Mouse (Mus musculus): ENCODE data around the gene Cbx2. TPM values are rescaled to one million over a fixed set of nuclear protein-coding genes. Genes with fewer than 3 reads are reported as not detected.

Cbx2 gene
- polyA plus RNA-seq, 1 experiment from 2014 or later = 6.9 TPM

GRCm38 (mm10) chr11:119024260-119024659 is 1.5 kb downstream of the Cbx2 start:
- Histone ChIP-seq H3K27ac (ENCODE audit: low read length) (peak overlapping the region; percentile 73; the same call in 1 of the 2 replicates), H3K36me3 (ENCODE audit: insufficient read depth, low read length) (0 out of 2 replicates have a peak, but pooled peaks cover 7% of the 10 kb centered on the region), H3K4me1 (ENCODE audit: insufficient read depth, low read depth, low read length) (peaks cover 8% of the 10 kb centered on the region), H3K9ac (replicated peaks; ENCODE audit: low read depth) (no peak overlapping the region), H3K4me2 (replicated peaks; ENCODE audit: low read depth, low read length) (peak overlapping the region; percentile 88; the same call in 1 of the 2 replicates), H3K4me3 (ENCODE audit: low read depth, low read length) (no peak overlapping the region), H3K9me3 (ENCODE audit: low read length) (no peaks in the 10 kb centered on the region), H3K27me3 (replicated peaks; ENCODE audit: insufficient read depth, low read length) (no peaks in the 10 kb centered on the region; the same call in 1 of the 2 replicates)
- DNase-seq (ENCODE audit: low spot score) (peak; percentile 43), ATAC-seq (no peak)
- 14% methylated on average over 7 of the region's 7 CpGs for WGBS
- no peak for TF ChIP-seq CTCF (IDR thresholded peaks at IDR 0.05)
- no peak for TF ChIP-seq EP300 (IDR thresholded peaks at IDR 0.05)

- 0 out of 2 replicates have a peak, but pooled peaks cover 7% of the 10 kb centered on the region for H3K36me3 ChIP-seq (ENCODE audit: insufficient read depth, low read length)
- H3K4me3 ChIP-seq (ENCODE audit: low read depth, low read length) = no peak overlapping the region
- WGBS = 43% methylated on average over 12 of the region's 12 CpGs
- H3K27ac ChIP-seq (ENCODE audit: low read length) = no peak overlapping the region
- H3K4me1 ChIP-seq (ENCODE audit: insufficient read depth, low read depth, low read length) = peaks cover 8% of the 10 kb centered on the region
- H3K9ac ChIP-seq (replicated peaks; ENCODE audit: low read depth) = no peak overlapping the region
- ATAC-seq (no peak), DNase-seq (ENCODE audit: low spot score) (peak; percentile 54)
- no peaks in the 10 kb centered on the region for H3K9me3 ChIP-seq (ENCODE audit: low read length)
- no peaks in the 10 kb centered on the region for H3K27me3 ChIP-seq (replicated peaks; ENCODE audit: insufficient read depth, low read length)
- TF ChIP-seq EP300 (IDR thresholded peaks at IDR 0.05) (no peak), CTCF (IDR thresholded peaks at IDR 0.05) (no peak)
- H3K4me2 ChIP-seq (replicated peaks; ENCODE audit: low read depth, low read length) = no peak overlapping the region
Measured at GRCm38 (mm10) chr11:119026203-119026602, 3.4 kb downstream of the Cbx2 start.

DNA sequence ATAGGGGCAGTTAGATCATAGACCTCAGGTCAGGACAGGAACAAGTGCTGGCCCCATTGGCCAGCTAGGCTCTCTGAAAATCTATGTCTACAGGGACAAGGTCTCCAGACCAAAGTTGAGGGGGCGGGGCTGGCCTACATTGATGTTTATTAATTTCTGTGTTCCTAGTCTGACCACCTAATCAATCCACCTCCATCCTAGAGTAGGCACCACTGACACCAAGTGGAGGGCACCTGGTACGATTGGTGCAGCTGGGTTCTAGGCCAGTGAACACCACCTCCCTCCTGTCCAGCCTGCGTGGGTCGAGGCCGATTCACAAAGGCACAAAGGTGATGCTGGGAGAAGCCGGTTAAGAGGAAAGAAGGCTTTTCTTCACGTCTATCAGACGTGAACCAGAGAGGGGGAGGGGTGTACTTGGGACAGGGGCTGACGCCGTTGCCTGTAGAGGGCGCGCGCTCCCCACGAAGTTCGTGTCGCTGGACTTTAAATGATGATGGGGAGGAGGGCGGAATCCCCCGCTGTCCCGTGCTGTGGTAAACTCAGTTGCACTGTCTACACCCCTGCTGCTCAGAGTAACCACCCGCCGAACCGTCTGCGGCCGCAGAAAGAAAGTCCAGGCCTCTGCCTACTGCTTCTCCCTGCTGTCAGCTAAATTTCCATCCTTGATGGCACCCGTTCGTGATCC is 11.3 kb downstream of the Cbx2 start:
- ATAC-seq (peak; percentile 81), DNase-seq (ENCODE audit: low spot score) (peak; percentile 90)
- Histone ChIP-seq H3K4me2 (replicated peaks; ENCODE audit: low read depth, low read length) (peak overlapping the region; percentile 25), H3K27me3 (replicated peaks; ENCODE audit: insufficient read depth, low read length) (peaks cover 28% of the 10 kb centered on the region), H3K4me1 (ENCODE audit: insufficient read depth, low read depth, low read length) (0 out of 2 replicates have a peak, but pooled peaks cover 6% of the 10 kb centered on the region), H3K9ac (replicated peaks; ENCODE audit: low read depth) (no peak overlapping the region), H3K9me3 (ENCODE audit: low read length) (no peaks in the 10 kb centered on the region), H3K4me3 (ENCODE audit: low read depth, low read length) (0 out of 2 replicates have a peak overlapping the region, but pooled peaks have one; percentile 1), H3K27ac (ENCODE audit: low read length) (no peak overlapping the region), H3K36me3 (ENCODE audit: insufficient read depth, low read length) (no peaks in the 10 kb centered on the region; the same call in 1 of the 2 replicates)
- 1% methylated on average over 26 of the region's 26 CpGs for WGBS
- peak; percentile 93 for TF ChIP-seq CTCF (IDR thresholded peaks at IDR 0.05)
- TF ChIP-seq EP300 (IDR thresholded peaks at IDR 0.05) = no peak

- ATAC-seq (peak; percentile 22), DNase-seq (ENCODE audit: low spot score) (peak; percentile 27)
- no peak overlapping the region for H3K9ac ChIP-seq (replicated peaks; ENCODE audit: low read depth)
- WGBS = 6% methylated on average over 19 of the region's 19 CpGs
- H3K4me3 ChIP-seq (ENCODE audit: low read depth, low read length) = 0 out of 2 replicates have a peak overlapping the region, but pooled peaks have one; percentile 1
- no peaks in the 10 kb centered on the region for H3K9me3 ChIP-seq (ENCODE audit: low read length)
- H3K4me2 ChIP-seq (replicated peaks; ENCODE audit: low read depth, low read length) = peak overlapping the region; percentile 25; the same call in 1 of the 2 replicates
- H3K4me1 ChIP-seq (ENCODE audit: insufficient read depth, low read depth, low read length) = 0 out of 2 replicates have a peak, but pooled peaks cover 6% of the 10 kb centered on the region
- H3K27ac ChIP-seq (ENCODE audit: low read length) = no peak overlapping the region
- peaks cover 28% of the 10 kb centered on the region for H3K27me3 ChIP-seq (replicated peaks; ENCODE audit: insufficient read depth, low read length)
- H3K36me3 ChIP-seq (ENCODE audit: insufficient read depth, low read length) = no peaks in the 10 kb centered on the region; the same call in 1 of the 2 replicates
- TF ChIP-seq EP300 (IDR thresholded peaks at IDR 0.05) (no peak), CTCF (IDR thresholded peaks at IDR 0.05) (no peak)
Measured at GRCm38 (mm10) chr11:119034635-119035034, 11.9 kb downstream of the Cbx2 start.

DNA sequence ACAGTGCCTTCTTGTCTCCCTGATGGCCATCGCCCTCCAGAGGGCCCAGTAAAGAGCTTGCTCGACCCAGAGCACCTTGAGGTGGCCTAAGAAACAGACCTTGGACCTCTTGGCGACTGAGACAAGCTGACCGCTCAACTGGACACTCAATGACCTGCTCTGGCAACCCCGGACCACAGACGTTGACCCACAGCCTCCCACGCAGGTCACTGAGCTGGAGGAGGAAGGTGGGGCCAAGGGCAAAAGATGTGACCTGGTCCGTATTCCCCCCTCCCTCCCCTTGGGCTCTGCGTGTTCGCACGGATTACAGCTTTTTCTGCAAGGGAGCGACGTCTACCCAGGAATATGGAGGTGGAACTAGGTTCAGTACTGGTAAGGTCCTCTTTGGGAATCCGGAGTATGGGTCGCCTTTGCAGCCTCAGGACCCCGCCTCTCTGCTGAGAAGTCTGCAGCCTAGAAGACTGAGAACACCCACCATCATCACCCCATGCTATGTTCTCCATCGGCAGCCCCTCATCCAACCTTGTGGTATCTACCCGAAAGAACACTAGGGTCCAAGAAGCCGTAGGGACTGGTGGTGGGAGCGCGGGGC is 12.4 kb downstream of the Cbx2 start:
- Histone ChIP-seq H3K4me2 (replicated peaks; ENCODE audit: low read depth, low read length) (no peak overlapping the region), H3K4me3 (ENCODE audit: low read depth, low read length) (no peak overlapping the region), H3K36me3 (ENCODE audit: insufficient read depth, low read length) (no peaks in the 10 kb centered on the region; the same call in 1 of the 2 replicates), H3K27ac (ENCODE audit: low read length) (no peak overlapping the region), H3K9ac (replicated peaks; ENCODE audit: low read depth) (no peak overlapping the region), H3K27me3 (replicated peaks; ENCODE audit: insufficient read depth, low read length) (peaks cover 28% of the 10 kb centered on the region), H3K4me1 (ENCODE audit: insufficient read depth, low read depth, low read length) (0 out of 2 replicates have a peak, but pooled peaks cover 8% of the 10 kb centered on the region), H3K9me3 (ENCODE audit: low read length) (no peaks in the 10 kb centered on the region)
- WGBS = 9% methylated on average over 21 of the region's 21 CpGs
- TF ChIP-seq EP300 (IDR thresholded peaks at IDR 0.05) (no peak), CTCF (IDR thresholded peaks at IDR 0.05) (no peak)
- DNase-seq (ENCODE audit: low spot score) (no peak), ATAC-seq (no peak)

- Histone ChIP-seq H3K4me1 (ENCODE audit: insufficient read depth, low read depth, low read length) (0 out of 2 replicates have a peak, but pooled peaks cover 10% of the 10 kb centered on the region), H3K4me2 (replicated peaks; ENCODE audit: low read depth, low read length) (no peak overlapping the region), H3K4me3 (ENCODE audit: low read depth, low read length) (no peak overlapping the region), H3K9ac (replicated peaks; ENCODE audit: low read depth) (no peak overlapping the region), H3K27me3 (replicated peaks; ENCODE audit: insufficient read depth, low read length) (peaks cover 28% of the 10 kb centered on the region), H3K9me3 (ENCODE audit: low read length) (no peaks in the 10 kb centered on the region), H3K36me3 (ENCODE audit: insufficient read depth, low read length) (no peaks in the 10 kb centered on the region; the same call in 1 of the 2 replicates), H3K27ac (ENCODE audit: low read length) (no peak overlapping the region)
- DNase-seq (ENCODE audit: low spot score) = no peak
- no peak for ATAC-seq
- WGBS = 16% methylated on average over 21 of the region's 21 CpGs
- TF ChIP-seq EP300 (IDR thresholded peaks at IDR 0.05) (no peak), CTCF (IDR thresholded peaks at IDR 0.05) (no peak)
Measured at GRCm38 (mm10) chr11:119035686-119036165, 13.0 kb downstream of the Cbx2 start.
